Mouse (Mus musculus): Measurements from ENCODE around the gene Ccer2. TPM values are rescaled to one million over a fixed set of nuclear protein-coding genes. Genes with fewer than 3 reads are reported as not detected.
A peak's percentile ranks its signal among the peaks of the same experiment; 100 is the strongest.

Ccer2 gene
- total and polyA plus RNA-seq, 3 experiments, result 0.11 TPM; not detected in 2

- no peak overlapping the region for H3K9ac ChIP-seq (ENCODE audit: control insufficient read depth, low read depth, low read length, poor library complexity, severe bottlenecking)
- H3K27ac ChIP-seq (ENCODE audit: control insufficient read depth, low read depth, low read length), result no peak overlapping the region
- H3K9me3 ChIP-seq (replicated peaks; ENCODE audit: insufficient read depth, low read length), result no peaks in the 10 kb centered on the region
- no peaks in the 10 kb centered on the region for H3K4me1 ChIP-seq (ENCODE audit: control insufficient read depth in 1 of 2, insufficient read depth in 2 of 2, low read length in 2 of 2)
- H3K79me2 ChIP-seq (ENCODE audit: control insufficient read depth, insufficient read depth, low read length, poor library complexity), result no peaks in the 10 kb centered on the region
- TF ChIP-seq USF2 (IDR thresholded peaks at IDR 0.05; ENCODE audit: borderline replicate concordance in 1 of 2, insufficient read depth in 1 of 2, low read depth in 1 of 2, low read length in 2 of 2), result no peak
- no peak for TF ChIP-seq BHLHE40 (IDR thresholded peaks at IDR 0.05; ENCODE audit: borderline replicate concordance, low read depth, low read length)
- no peak for TF ChIP-seq ZNF384 (IDR thresholded peaks at IDR 0.05; ENCODE audit: low read depth, low read length)
- no peak for TF ChIP-seq TBP (IDR thresholded peaks at IDR 0.05; ENCODE audit: low read depth, low read length)
- no peak for TF ChIP-seq TCF12 (IDR thresholded peaks at IDR 0.05; ENCODE audit: low read depth, low read length)
- TF ChIP-seq RCOR1 (IDR thresholded peaks at IDR 0.05; ENCODE audit: low read depth, low read length), result no peak
- no peak for TF ChIP-seq MEF2A (IDR thresholded peaks at IDR 0.05; ENCODE audit: extremely low read depth, insufficient replicate concordance, low read depth, low read length, poor library complexity, severe bottlenecking)
- no peak for TF ChIP-seq JUND (IDR thresholded peaks at IDR 0.05; ENCODE audit: low read depth, low read length)
- no peak for TF ChIP-seq NRF1 (IDR thresholded peaks at IDR 0.05; ENCODE audit: insufficient read depth, low read depth, low read length, poor library complexity, severe bottlenecking)
- TF ChIP-seq HCFC1 (IDR thresholded peaks at IDR 0.05; ENCODE audit: low read depth, low read length), result no peak
- no peak for TF ChIP-seq CHD2 (IDR thresholded peaks at IDR 0.05; ENCODE audit: low read length)
- no peak for TF ChIP-seq RAD21 (IDR thresholded peaks at IDR 0.05; ENCODE audit: low read depth, low read length)
- no peak for TF ChIP-seq ZMIZ1 (IDR thresholded peaks at IDR 0.05; ENCODE audit: low read depth, low read length)
- H3K4me3 ChIP-seq (ENCODE audit: control insufficient read depth in 1 of 2, insufficient read depth in 1 of 2, low read depth in 2 of 2, low read length in 2 of 2), result no peak overlapping the region
- H3K36me3 ChIP-seq (ENCODE audit: control insufficient read depth in 1 of 2, insufficient read depth in 2 of 2, low read length in 2 of 2), result no peaks in the 10 kb centered on the region
- no peak for DNase-seq (ENCODE audit: low read depth, low spot score)
- no peaks in the 10 kb centered on the region for H3K27me3 ChIP-seq (ENCODE audit: control insufficient read depth in 1 of 2, insufficient read depth in 2 of 2, low read length in 2 of 2)
Observed at GRCm38 (mm10) chr7:28789235-28789634, 33.3 kb downstream of the Ccer2 start.

- H3K4me1 ChIP-seq (ENCODE audit: control insufficient read depth in 1 of 2, insufficient read depth in 2 of 2, low read length in 2 of 2), result peaks cover 0 to 5% of the 10 kb centered on the region in 2 experiments; a peak in 1 of 4 replicates
- no peaks in the 10 kb centered on the region for H3K27me3 ChIP-seq (ENCODE audit: control insufficient read depth in 1 of 2, insufficient read depth in 2 of 2, low read length in 2 of 2)
- no peak for DNase-seq (ENCODE audit: low read depth, low spot score)
- H3K4me3 ChIP-seq (ENCODE audit: control insufficient read depth in 1 of 2, insufficient read depth in 1 of 2, low read depth in 2 of 2, low read length in 2 of 2), result no peak overlapping the region
- no peaks in the 10 kb centered on the region for H3K79me2 ChIP-seq (ENCODE audit: control insufficient read depth, insufficient read depth, low read length, poor library complexity)
- peak; percentile 21 for TF ChIP-seq RAD21 (IDR thresholded peaks at IDR 0.05; ENCODE audit: low read depth, low read length)
- TF ChIP-seq MEF2A (IDR thresholded peaks at IDR 0.05; ENCODE audit: extremely low read depth, insufficient replicate concordance, low read depth, low read length, poor library complexity, severe bottlenecking), result no peak
- no peak for TF ChIP-seq MAFK (IDR thresholded peaks at IDR 0.05; ENCODE audit: borderline replicate concordance, low read depth, low read length)
- TF ChIP-seq ZKSCAN1 (IDR thresholded peaks at IDR 0.05; ENCODE audit: low read depth, low read length), result no peak
- TF ChIP-seq CTCF (IDR thresholded peaks at IDR 0.05 in 2 of 3, conservative IDR thresholded peaks at IDR 0.05 in 1 of 3; ENCODE audit: control insufficient read depth in 1 of 3, insufficient read depth in 1 of 3, low read depth in 2 of 3, low read length in 3 of 3, poor library complexity in 1 of 3, severe bottlenecking in 1 of 3), result peak in 2 of 3 experiments; percentile 31 to 32; a peak in 3 of 6 replicates
- H3K27ac ChIP-seq (ENCODE audit: control insufficient read depth, low read depth, low read length), result no peak overlapping the region
- no peak overlapping the region for H3K9ac ChIP-seq (ENCODE audit: control insufficient read depth, low read depth, low read length, poor library complexity, severe bottlenecking)
- no peaks in the 10 kb centered on the region for H3K9me3 ChIP-seq (replicated peaks; ENCODE audit: insufficient read depth, low read length)
- H3K36me3 ChIP-seq (ENCODE audit: control insufficient read depth in 1 of 2, insufficient read depth in 2 of 2, low read length in 2 of 2), result no peaks in the 10 kb centered on the region
Observed at GRCm38 (mm10) chr7:28790066-28790806, 34.3 kb downstream of the Ccer2 start.

Measured in MEL (cell line).